Mouse (Mus musculus) stomach, embryonic 15.5 days (tissue): ENCODE measurements around the gene Fkbp9. TPM values are rescaled to one million over a fixed set of nuclear protein-coding genes. Genes with fewer than 3 reads are reported as not detected.

Experiments
- polyA plus RNA-seq: library from polyadenylated mRNA; unstranded; fragments of >200 nt; fragmentation: Nextera tagmentation; extraction: Ambion mirVana; gene quantifications from 2 replicates; pipeline ENCODE4 v1.2.1, GENCODE M21; 2015

Gene Fkbp9
- polyA plus RNA-seq, 1 experiment from 2014 or later, result 145 TPM

Other genes with a start within 250 kb of the Fkbp9 start
- 112 and 127 TPM in 2 replicates for gene Lsm5, start 127.3 kb upstream of the Fkbp9 start, polyA plus RNA-seq
- gene Avl9, start 117.2 kb upstream of the Fkbp9 start, polyA plus RNA-seq, result 12.9 and 13.0 TPM in 2 replicates
- gene Kbtbd2, start 34.2 kb upstream of the Fkbp9 start, polyA plus RNA-seq, result 26.1 and 27.6 TPM in 2 replicates
- gene Nt5c3, start 91.9 kb downstream of the Fkbp9 start, polyA plus RNA-seq, result 76.0 and 83.0 TPM in 2 replicates
- 0.36 TPM in 2 replicates for gene Vmn1r4, start 92.0 kb downstream of the Fkbp9 start, polyA plus RNA-seq
- not detected in 2 replicates for gene Vmn1r5, start 138.2 kb downstream of the Fkbp9 start, polyA plus RNA-seq
- gene Vmn1r6, start 165.2 kb downstream of the Fkbp9 start, polyA plus RNA-seq, result not detected in 2 replicates
- not detected in 2 replicates for gene Vmn1r7, start 193.3 kb downstream of the Fkbp9 start, polyA plus RNA-seq
- gene Vmn1r8, start 200.2 kb downstream of the Fkbp9 start, polyA plus RNA-seq, result not detected in 2 replicates
- not detected in 2 replicates for gene Vmn1r9, start 234.7 kb downstream of the Fkbp9 start, polyA plus RNA-seq